Mouse (Mus musculus) lung, postnatal 36 days (tissue): Measurements from ENCODE around the gene D330045A20Rik.
"Not testable (repeated sequence)": the region's sequence is repeated elsewhere in the genome, so short reads cannot be mapped to it uniquely, and the experiment has no call there.

Experiments used
- DNase-seq: peaks from one replicate; pipeline ENCODE4 v3.0.0; 2022; ENCODE audit warnings: mixed read lengths

Gene D330045A20Rik

GRCm38 (mm10) chrX:139480022-139480894, at the start of gene D330045A20Rik:
TSS of gene D330045A20Rik (plus strand) at chrX:139480367.
- DNase-seq, result peak; percentile 5

- DNase-seq, result no peak
Measured at GRCm38 (mm10) chrX:139432550-139432949, 47.6 kb upstream of the D330045A20Rik start.

GRCm38 (mm10) chrX:139435202-139435601, 45.0 kb upstream of the D330045A20Rik start:
- DNase-seq, result no peak

- not testable (repeated sequence) for DNase-seq
Measured at GRCm38 (mm10) chrX:139441057-139441456, 39.1 kb upstream of the D330045A20Rik start.

GRCm38 (mm10) chrX:139456812-139457211, 23.4 kb upstream of the D330045A20Rik start:
- no peak for DNase-seq

GRCm38 (mm10) chrX:139482083-139482482, 1.9 kb downstream of the D330045A20Rik start:
- DNase-seq, result peak; percentile 1

- no peak for DNase-seq
Measured at GRCm38 (mm10) chrX:139484974-139485373, 4.8 kb downstream of the D330045A20Rik start.

GRCm38 (mm10) chrX:139516156-139516555, 36.0 kb downstream of the D330045A20Rik start:
- DNase-seq, result no peak

GRCm38 (mm10) chrX:139519251-139519650, 39.1 kb downstream of the D330045A20Rik start:
- no peak for DNase-seq

GRCm38 (mm10) chrX:139524303-139525091, 44.3 kb downstream of the D330045A20Rik start:
- peak; percentile 18 for DNase-seq

GRCm38 (mm10) chrX:139525724-139526123, 45.6 kb downstream of the D330045A20Rik start:
- no peak for DNase-seq

GRCm38 (mm10) chrX:139526984-139527383, 46.8 kb downstream of the D330045A20Rik start:
- no peak for DNase-seq

GRCm38 (mm10) chrX:139529678-139530077, 49.5 kb downstream of the D330045A20Rik start:
- DNase-seq, result no peak

GRCm38 (mm10) chrX:139532293-139532692, 52.1 kb downstream of the D330045A20Rik start:
- DNase-seq, result no peak

GRCm38 (mm10) chrX:139537641-139538397, 57.7 kb downstream of the D330045A20Rik start:
- DNase-seq, result no peak

GRCm38 (mm10) chrX:139543726-139544125, 63.6 kb downstream of the D330045A20Rik start:
- DNase-seq, result no peak

- peak; percentile 34 for DNase-seq
Measured at GRCm38 (mm10) chrX:139550456-139550855, 70.3 kb downstream of the D330045A20Rik start.

- DNase-seq, result peak; percentile 5
Measured at GRCm38 (mm10) chrX:139552090-139552489, 71.9 kb downstream of the D330045A20Rik start.

GRCm38 (mm10) chrX:139562255-139562924, 82.2 kb downstream of the D330045A20Rik start:
- DNase-seq, result no peak

- DNase-seq, result peak; percentile 22
Measured at GRCm38 (mm10) chrX:139562925-139563461, 82.8 kb downstream of the D330045A20Rik start, which contains the start of gene Rnf128. TSS of gene Rnf128 (plus strand) at chrX:139563316.

GRCm38 (mm10) chrX:139570054-139570453, 89.9 kb downstream of the D330045A20Rik start:
- DNase-seq, result no peak
